Mouse (Mus musculus) ES-Bruce4 (cell line): Measurements from ENCODE around the gene Fyb2.

Experiments
- CTCF ChIP-seq: IDR thresholded peaks from one replicate; pipeline ENCODE4 v1.8.1; 2011; ENCODE audit warnings: low read depth, low read length
- EP300 ChIP-seq: IDR thresholded peaks from 2 replicates; pipeline ENCODE4 v1.6.1; 2011; ENCODE audit warnings: low read depth, low read length; ENCODE audit not compliant: insufficient read depth
- POLR2A ChIP-seq: IDR thresholded peaks from one replicate; pipeline ENCODE4 v1.8.1; 2011; ENCODE audit warnings: low read length; ENCODE audit not compliant: insufficient read depth

- TF ChIP-seq CTCF, result no peak
- TF ChIP-seq POLR2A, result no peak
- TF ChIP-seq EP300, result no peak
Measured at GRCm38 (mm10) chr4:104993140-104993874, 80.1 kb downstream of the Fyb2 start.
